Mouse (Mus musculus): Measurements from ENCODE around the gene Rtn4rl2.

The Rtn4rl2 gene

DNA sequence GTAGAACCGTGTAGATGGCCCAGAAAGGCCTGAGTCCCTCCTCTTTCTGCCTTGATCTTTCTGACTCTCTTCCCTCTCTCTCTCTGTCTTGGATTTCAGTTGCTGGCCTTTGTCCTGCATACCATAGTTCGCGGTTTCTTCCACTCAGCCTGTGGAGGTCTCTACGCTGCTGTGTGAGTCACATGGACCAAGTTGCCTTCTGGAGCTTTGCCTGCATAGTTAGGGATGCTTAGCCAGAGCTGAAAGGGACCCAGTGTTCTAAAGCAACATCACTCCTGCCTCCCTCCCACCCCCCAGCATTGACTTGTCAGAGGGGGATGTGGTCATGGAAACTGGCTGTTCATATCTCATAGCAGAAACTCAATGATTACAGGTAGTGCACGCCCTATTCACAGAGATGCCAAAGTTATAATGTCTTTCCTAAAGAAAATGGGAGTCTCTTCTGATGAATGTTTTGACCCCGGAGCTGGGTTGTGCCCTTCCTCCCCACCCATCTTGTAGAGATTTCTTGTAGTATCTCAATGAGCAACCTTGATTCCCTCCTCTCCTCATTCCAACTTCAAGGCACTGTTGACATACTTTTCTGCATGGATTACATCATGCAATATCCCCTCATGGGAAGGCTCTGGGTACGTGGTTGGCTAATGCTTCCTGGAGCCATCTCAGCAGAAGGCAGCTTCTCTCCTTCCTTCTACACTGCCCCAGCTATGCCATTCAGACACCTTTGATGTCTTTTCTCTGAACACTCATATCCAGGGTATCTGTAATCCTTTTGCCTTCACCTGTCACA, 26.3 kb downstream of the Rtn4rl2 start:
- in situ Hi-C loops (cut with MboI; ENCODE audit: low pct_unique_long_range_greater_than_20kb in 1 of 2, low sequenced_read_pairs in 2 of 2, unreplicated experiment in 1 of 2) = no loop called here

DNA sequence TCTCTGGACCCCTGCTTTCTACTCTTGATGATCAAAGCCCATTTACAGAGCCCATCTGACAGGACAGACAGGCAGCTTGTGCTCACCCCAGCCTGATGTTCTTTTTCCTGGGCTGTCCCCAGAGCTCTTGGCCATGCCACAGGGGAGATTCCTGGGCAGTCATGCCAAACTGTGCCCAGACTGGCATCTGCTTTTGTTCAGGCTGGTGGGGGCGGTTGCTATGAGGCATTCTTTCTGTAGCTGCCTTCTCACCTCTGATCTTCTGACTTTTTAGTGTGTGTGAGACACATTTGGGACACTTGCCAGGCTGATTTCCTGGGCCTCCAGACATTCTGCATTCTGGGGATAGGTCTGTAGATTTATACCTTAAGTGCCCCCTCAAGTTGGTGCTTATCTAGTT, 28.0 kb downstream of the Rtn4rl2 start:
- in situ Hi-C loops (cut with MboI; ENCODE audit: low pct_unique_long_range_greater_than_20kb in 1 of 2, low sequenced_read_pairs in 2 of 2, unreplicated experiment in 1 of 2) = no loop called here

DNA sequence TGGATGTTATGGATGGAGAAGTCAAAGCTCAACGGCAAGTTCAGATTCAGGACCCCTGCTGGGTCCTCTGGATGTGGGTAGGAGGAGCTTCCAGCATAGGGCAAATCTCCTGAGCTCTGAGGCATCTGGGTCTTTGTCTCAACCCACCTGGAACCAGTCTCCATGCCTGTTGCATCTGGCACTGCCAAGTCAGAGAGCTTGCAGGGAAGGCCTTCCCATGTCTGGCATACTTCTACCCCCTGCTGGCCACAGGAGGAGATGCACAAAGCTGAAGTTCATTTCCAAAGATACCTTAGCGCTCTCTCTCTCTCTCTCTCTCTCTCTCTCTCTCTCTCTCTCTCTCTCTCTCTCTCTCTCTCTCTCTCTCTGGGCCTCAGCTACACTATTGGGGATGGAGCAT, 30.8 kb downstream of the Rtn4rl2 start:
- in situ Hi-C loops (cut with MboI; ENCODE audit: low pct_unique_long_range_greater_than_20kb in 1 of 2, low sequenced_read_pairs in 2 of 2, unreplicated experiment in 1 of 2) = no loop called here

DNA sequence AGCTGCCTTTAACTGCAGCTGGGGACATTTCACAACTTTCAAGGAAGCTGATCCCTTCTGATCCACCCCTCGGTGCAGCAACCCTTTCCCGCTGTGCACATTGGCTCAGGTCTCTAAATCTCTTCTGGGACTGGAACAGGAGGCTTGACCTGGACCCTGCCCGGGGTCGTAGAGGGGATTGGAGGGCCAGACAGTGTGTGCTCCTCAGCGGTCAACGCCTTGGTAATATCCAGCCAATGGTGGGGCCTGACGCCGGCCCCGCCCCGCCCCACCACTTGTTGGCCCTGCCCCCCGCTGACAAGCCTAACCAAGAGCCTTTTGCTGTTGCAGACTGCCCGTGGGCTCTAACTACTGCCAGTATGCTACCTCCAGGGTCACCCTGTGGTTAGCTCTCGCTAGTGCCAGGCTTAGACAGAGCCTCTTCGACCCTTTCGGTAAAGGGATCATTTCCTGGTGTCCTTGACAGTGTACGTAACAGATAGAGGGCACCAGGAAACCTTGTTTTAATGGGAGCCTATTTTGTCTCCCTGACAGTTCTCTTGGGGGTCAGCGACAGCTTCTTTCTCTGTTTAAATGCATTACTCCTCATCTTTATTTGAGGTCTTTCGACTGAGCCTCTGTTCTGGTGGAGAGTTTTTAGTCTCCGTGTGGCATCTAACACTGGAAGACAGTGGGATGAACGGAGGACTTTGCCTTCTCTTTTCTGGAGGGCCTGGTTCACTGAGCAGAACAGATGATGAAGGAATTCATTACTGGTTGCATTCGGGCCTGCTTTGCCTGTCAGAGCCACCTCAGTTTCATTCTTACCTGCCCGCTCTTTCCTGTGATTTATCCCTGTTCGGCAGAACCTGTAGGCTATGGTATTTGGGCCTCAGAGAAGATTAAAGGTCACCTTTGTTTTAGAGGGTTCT, 35.1 kb downstream of the Rtn4rl2 start:
- in situ Hi-C loops (cut with MboI; ENCODE audit: low pct_unique_long_range_greater_than_20kb in 1 of 2, low sequenced_read_pairs in 2 of 2, unreplicated experiment in 1 of 2) = no loop called here

DNA sequence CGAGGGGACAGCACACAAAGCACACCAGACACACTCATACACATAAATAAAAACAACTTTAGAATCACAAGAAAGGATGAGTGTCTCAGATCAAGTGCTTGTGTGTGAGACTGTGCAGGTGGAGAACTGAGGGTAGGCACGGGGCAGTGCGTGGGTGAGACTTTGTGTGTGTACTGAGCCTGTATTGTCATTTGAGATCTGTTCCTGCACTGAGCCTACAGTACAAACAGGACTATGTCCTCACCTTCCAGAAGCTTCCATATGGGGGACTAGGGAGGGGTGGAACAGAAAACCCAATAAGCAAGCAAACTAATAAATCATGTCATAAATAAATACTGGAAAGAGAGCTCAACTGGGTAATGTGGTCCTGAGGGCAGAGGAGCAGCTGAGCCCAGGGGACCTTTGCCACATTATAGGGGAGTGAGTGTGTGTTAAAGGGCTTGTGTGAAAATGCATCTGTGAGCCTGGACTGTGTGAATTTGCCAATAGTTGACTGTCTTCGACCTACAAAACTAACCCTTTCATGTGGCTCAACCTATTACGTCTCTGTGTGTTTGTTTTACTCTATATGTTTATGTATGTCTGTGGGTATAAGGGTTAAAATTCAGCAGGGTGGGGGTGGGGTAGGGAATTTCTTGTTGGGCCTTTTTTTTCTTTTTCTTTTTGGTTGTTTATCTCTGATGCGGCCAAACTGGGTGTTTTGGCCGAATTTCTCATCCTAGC, 35.9 kb downstream of the Rtn4rl2 start:
- in situ Hi-C loops (cut with MboI; ENCODE audit: low pct_unique_long_range_greater_than_20kb in 1 of 2, low sequenced_read_pairs in 2 of 2, unreplicated experiment in 1 of 2) = no loop called here

DNA sequence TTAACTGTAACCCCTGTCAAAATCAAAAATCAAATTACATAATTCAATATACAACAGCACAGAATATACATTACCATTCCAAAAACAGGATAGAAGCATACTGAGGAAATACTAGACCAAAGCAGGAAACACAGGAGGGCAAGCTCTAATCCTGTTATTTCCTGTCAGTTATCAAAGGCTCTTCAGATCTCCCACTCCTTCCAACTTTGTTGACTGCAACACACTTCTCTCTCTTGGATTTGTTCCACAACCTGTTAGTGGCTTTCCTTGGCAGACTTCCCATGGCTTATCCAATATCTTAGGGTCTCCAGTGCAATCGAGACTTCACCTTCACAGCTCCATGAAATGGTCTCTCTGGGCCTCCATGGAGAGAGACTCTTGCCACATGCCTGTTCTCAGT, 41.3 kb downstream of the Rtn4rl2 start:
- in situ Hi-C loops (cut with MboI; ENCODE audit: low pct_unique_long_range_greater_than_20kb in 1 of 2, low sequenced_read_pairs in 2 of 2, unreplicated experiment in 1 of 2) = no loop called here

DNA sequence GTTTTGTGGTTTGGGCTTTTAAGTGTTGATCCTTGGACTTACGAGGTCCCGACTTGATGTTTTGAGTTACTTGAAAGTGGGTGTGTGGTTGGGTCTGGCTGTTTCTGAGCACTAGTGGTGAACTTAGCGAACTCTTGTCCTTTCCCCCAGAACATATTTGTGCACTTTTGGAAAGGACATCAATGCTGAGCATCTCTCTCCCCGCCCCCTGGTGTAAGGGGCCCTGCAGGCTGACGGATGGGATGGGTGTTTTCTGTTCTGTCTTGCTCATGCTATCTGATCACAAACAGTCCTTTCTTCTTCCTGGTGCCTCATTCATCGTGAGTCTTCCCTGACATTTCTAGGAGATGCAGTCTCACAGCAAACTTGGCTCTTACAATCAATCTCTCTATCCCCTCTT, 42.9 kb downstream of the Rtn4rl2 start:
- in situ Hi-C loops (cut with MboI; ENCODE audit: low pct_unique_long_range_greater_than_20kb in 1 of 2, low sequenced_read_pairs in 2 of 2, unreplicated experiment in 1 of 2) = no loop called here

DNA sequence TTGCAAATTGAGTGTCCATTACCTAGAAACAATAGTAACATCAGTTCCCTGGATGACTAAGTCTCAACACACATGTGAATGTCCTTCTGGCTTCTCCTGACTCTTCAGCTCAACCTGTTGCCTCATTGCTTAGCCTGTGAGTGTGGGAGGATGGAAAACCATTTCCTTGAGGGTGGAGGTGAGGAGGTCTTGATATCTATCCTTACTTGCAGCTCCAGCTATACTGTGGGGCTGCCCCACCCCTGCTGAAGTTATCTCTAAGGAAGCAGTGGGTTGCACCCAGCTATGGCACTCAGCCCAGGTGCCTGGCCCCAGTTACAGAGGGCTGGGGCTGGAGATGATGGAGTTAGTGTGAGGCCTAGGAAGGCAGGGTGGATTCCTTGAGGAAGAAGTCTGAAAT, 44.6 kb downstream of the Rtn4rl2 start:
- in situ Hi-C loops (cut with MboI; ENCODE audit: low pct_unique_long_range_greater_than_20kb in 1 of 2, low sequenced_read_pairs in 2 of 2, unreplicated experiment in 1 of 2) = no loop called here

DNA sequence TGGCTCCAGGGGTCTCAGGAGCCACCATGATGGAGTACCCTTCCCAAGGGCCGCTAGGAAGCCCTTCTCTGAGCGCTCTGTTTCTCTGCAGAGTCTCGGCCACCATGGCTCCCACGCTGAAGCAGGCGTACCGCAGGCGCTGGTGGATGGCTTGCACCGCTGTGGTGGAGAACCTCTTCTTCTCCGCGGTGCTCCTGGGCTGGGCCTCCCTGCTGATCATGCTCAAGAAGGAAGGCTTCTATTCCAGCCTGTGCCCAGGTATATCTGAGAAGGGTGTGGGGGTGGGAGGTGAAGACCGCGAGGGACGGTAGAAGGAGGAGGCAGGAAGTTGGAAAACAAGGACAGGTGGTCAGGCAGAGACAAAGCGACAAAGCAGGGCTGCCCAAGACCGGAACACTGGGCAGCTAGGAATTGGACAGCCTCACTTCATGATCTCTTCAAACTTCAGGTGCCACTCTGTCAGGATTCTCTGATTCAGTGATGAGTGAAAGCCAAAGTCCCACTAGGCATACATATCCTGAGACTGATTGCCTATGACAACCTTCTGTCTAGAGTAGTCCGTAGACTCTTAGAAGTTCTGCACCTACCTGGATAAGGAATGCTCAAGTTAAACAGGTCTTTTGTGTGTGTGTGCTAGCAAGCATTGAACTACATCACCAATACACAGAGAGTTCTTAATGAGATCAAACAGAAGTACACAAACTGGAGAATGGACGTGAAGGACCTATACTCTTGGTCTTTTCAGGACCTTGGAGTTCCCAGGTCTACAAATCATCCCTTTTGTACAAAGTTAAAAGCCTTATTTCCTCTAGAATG, 45.6 kb downstream of the Rtn4rl2 start:
- in situ Hi-C loops (cut with MboI; ENCODE audit: low pct_unique_long_range_greater_than_20kb in 1 of 2, low sequenced_read_pairs in 2 of 2, unreplicated experiment in 1 of 2) = no loop called here

DNA sequence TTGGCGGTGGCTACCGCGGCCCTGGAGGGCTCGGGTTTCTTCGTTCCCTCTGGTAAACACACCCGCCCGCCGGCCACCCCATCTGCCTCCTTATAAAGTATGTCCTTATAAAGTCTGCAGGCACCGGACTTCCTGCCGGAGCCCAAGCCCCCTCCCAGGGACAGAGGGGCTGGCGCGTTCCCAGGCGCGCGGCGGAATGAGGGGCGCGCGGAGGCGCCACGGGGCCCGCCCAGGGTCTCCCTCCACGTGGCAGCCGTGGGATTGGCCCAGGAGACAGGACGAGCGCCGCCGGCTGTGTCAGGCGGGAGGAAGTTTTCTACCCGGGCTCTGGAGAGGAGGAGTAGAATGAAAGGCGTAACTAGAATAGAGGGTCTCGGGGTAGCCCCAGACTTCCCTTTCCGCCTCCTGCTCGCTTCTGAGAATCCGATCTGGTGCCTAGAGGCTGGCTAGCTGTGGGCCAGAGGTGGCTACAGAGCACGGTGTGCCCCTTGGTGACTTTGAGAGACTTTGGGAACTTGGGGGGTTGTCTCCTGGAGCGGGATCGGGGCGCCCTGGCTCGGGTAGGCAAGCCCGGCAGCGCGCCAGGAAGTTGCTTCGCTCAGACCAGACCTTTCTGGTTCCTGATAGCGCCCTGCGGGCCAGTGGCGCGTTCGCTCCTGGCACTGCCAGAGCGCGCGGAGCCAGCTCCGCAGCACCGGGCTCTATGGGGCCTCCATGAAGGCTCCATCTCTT, 46.3 kb downstream of the Rtn4rl2 start:
- in situ Hi-C loops (cut with MboI; ENCODE audit: low pct_unique_long_range_greater_than_20kb in 1 of 2, low sequenced_read_pairs in 2 of 2, unreplicated experiment in 1 of 2) = no loop called here

DNA sequence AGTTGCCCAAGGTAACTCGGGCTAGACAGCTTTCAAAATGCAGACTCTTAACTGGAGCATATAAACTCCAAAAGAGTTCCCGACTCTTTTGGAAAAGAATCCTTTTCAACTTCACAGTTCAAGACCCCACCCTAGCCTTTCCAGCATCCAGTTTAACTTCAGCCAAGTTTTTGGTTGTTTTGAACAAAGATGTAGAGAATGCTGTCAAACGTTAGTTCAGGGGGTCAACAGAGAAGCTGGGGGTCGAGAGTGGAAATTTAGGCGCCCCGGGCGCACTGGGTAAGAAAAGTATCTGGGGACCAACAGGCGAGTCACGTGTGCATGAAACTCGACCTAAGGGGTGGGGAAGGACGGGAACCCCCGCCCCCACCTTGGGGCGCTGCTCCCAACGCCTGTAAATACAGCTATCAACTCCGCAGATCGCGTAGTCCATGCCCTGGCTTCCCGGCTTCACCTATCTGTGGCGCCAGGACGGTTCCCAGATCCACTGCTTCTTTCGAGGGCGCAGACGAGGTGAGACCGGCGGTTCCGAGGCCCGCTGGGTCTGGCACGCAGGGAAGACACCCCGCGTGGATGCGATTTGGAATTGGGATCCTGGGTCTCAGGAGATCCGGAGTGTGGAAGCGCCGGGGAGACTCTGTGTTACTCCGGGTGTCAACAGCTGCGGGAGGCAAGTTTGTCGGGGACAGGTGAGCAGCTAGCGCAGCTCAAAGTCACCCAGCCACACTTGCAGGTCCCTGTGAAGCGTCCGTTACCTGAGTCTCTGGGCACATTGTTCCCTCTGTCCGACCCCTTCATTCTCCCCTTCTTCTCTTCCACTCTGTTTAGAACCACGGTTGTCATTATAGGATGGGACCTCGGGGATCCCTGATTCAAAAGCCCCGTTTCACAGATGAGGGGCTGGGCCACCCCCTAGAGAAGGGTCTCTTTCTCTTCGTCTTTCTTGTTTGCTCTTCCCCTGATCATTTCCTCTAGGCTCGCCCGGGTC, 47.2 kb downstream of the Rtn4rl2 start:
- in situ Hi-C loops (cut with MboI; ENCODE audit: low pct_unique_long_range_greater_than_20kb in 1 of 2, low sequenced_read_pairs in 2 of 2, unreplicated experiment in 1 of 2) = loop anchor here in 1 of 2 experiments (5.0 kb wide), 1 partner anchor 38 kb away; no protein-coding TSS in a partner anchor

DNA sequence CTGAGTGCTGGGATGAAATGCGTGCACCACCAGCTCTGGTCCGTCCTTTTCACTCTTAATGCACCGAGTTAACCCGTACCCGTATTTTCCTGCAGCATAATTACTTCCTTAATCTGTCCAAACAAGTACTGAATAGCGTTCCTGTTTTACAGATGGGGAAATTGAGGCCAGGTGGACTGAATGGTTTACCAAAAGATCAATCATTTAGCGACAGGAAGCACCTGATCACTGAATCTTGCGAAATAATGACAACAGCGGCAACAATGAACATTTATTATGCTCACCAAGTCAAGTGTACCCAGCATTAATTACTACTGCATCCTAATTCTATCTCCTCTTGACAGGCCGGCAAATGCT, 47.9 kb downstream of the Rtn4rl2 start, which contains the start of gene Slc43a1:
Gene Slc43a1, plus strand, starts transcription at position 258 of the 357 bp plus-strand sequence.
- in situ Hi-C loops (cut with MboI; ENCODE audit: low pct_unique_long_range_greater_than_20kb in 1 of 2, low sequenced_read_pairs in 2 of 2, unreplicated experiment in 1 of 2) = loop anchor here in 1 of 2 experiments (5.0 kb wide), 1 partner anchor 39 kb away; no protein-coding TSS in a partner anchor

DNA sequence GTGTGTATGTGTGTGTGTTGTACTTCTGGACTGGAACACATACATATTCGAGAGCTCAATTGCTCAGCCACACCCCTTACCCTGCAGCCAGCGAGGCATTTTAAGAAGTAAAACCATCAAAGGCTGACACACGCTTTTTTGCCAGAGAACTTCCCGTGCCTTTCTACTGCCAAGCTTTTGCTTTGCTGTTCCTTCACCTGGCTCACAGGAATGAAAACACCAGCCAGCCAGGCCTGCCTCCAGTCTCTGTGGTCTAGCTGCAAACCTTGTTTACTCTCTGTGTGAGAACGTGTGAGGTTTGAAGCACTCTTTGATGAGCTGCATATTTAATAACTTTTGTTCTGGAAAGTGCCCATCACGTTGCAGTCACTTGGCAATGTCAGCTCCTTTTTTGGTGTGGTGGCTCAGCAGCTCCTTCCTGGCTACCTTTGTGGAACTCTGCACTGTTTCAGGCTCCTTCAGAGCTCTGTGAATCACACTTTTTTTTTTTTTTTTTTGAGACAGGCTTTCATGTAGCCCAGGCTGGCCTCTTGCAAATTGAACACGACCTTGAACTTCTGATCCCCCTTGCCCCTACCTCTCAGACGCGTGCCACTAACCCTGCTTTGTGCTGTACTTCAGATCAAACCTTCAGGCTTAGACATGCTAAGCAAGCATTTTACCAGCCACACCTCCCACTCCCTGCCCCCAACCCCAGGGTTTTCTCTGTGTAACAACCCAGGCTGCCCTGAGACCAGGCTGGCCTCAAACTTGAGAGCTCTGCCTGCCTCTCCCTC, 48.5 kb downstream of the Rtn4rl2 start:
- in situ Hi-C loops (cut with MboI; ENCODE audit: low pct_unique_long_range_greater_than_20kb in 1 of 2, low sequenced_read_pairs in 2 of 2, unreplicated experiment in 1 of 2) = loop anchor here in 1 of 2 experiments (5.0 kb wide), 1 partner anchor 39 kb away; no protein-coding TSS in a partner anchor

DNA sequence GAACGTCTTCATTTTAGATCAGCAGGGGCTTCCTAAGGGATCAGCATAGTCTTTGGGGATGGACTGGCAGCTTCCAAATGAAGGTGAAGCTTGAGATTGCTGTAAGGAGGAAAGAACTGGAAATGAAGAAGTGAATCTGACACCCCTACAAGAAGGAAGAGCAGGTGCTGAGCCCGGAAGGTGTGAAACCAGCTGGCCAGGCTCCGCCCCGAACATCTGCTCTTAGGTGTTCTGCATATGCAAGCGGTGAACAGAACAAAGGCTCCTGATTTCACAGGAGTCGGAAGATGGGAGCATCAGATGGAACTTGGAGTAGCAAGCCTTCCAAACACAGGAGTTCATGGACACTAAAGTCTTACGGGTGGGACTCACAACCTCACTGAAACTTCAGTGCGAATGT, 49.4 kb downstream of the Rtn4rl2 start:
- in situ Hi-C loops (cut with MboI; ENCODE audit: low pct_unique_long_range_greater_than_20kb in 1 of 2, low sequenced_read_pairs in 2 of 2, unreplicated experiment in 1 of 2) = loop anchor here in 1 of 2 experiments (5.0 kb wide), 1 partner anchor 40 kb away; no protein-coding TSS in a partner anchor

DNA sequence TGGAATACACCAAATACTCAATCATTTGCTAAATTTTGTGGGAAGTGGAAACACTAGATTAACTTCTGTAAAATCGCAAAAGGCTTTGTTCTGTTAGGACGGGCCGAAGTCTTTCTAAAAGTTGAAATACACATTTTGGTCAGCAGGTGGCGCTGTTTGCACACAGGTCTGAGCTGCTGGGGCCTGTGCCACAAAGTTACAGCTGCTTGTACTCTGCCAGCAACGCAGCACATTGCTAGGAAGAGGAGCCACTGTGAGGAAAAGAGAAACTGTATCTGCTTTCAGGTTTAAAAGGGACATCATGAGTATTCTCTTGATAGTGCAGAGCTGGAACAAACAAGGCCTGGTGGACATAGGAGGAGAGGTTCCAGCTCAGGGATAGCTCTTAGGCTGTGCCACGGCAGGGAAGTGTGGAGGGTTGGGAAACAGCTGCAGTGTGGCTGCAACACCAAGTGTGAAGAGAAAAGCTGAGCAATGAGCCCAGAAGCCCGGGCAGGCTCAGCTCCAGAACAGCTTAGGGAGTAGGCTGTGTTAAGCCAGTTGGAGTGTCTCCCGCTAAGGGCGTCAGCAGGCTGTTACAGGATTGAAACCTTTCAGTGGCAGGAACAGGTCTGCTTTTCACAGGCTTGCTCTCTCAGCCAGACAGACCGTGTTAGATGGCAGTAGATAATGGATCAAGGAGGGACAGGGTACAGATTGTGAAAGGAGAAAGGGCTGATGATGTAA, 54.7 kb downstream of the Rtn4rl2 start:
- in situ Hi-C loops (cut with MboI; ENCODE audit: low pct_unique_long_range_greater_than_20kb in 1 of 2, low sequenced_read_pairs in 2 of 2, unreplicated experiment in 1 of 2) = no loop called here

Measured in mouse embryonic stem cell (cell line).